Mouse (Mus musculus): ENCODE data around the gene Ptprs. TPM values are rescaled to one million over a fixed set of nuclear protein-coding genes. Genes with fewer than 3 reads are reported as not detected.
A peak's percentile ranks its signal among the peaks of the same experiment; 100 is the strongest.

Gene Ptprs
- total and polyA plus RNA-seq, 3 experiments = 51.6 to 324 (median 80.9) TPM

- Histone ChIP-seq H3K36me3 (ENCODE audit: control insufficient read depth in 1 of 2, insufficient read depth in 2 of 2, low read length in 2 of 2) (peaks cover 1 to 4% of the 10 kb centered on the region in 2 experiments; a peak in 1 of 4 replicates), H3K4me3 (ENCODE audit: control insufficient read depth in 1 of 2, insufficient read depth in 1 of 2, low read depth in 2 of 2, low read length in 2 of 2) (peak overlapping the region; percentile 65 to 93), H3K79me2 (ENCODE audit: control insufficient read depth, insufficient read depth, low read length, poor library complexity) (peaks cover 50% of the 10 kb centered on the region), H3K4me1 (ENCODE audit: control insufficient read depth in 1 of 2, insufficient read depth in 2 of 2, low read length in 2 of 2) (peaks cover 5 to 26% of the 10 kb centered on the region in 2 experiments), H3K27ac (ENCODE audit: control insufficient read depth, low read depth, low read length) (no peak overlapping the region; the same call in 1 of the 2 replicates), H3K9ac (ENCODE audit: control insufficient read depth, low read depth, low read length, poor library complexity, severe bottlenecking) (peak overlapping the region; percentile 88), H3K27me3 (ENCODE audit: control insufficient read depth in 1 of 2, insufficient read depth in 2 of 2, low read length in 2 of 2) (no peaks in the 10 kb centered on the region), H3K9me3 (replicated peaks; ENCODE audit: insufficient read depth, low read length) (no peaks in the 10 kb centered on the region)
- TF ChIP-seq MXI1 (IDR thresholded peaks at IDR 0.05; ENCODE audit: low read depth, low read length) (no peak), SMC3 (IDR thresholded peaks at IDR 0.05; ENCODE audit: low read depth, low read length) (no peak), TCF12 (IDR thresholded peaks at IDR 0.05; ENCODE audit: low read depth, low read length) (no peak), ZNF384 (IDR thresholded peaks at IDR 0.05; ENCODE audit: low read depth, low read length) (no peak), ZKSCAN1 (IDR thresholded peaks at IDR 0.05; ENCODE audit: low read depth, low read length) (no peak), USF2 (IDR thresholded peaks at IDR 0.05; ENCODE audit: borderline replicate concordance in 1 of 2, insufficient read depth in 1 of 2, low read depth in 1 of 2, low read length in 2 of 2) (no peak), POLR2A (IDR thresholded peaks at IDR 0.05; ENCODE audit: control insufficient read depth in 1 of 2, insufficient read depth in 1 of 2, low read depth in 1 of 2, low read length in 2 of 2, poor library complexity in 1 of 2) (no peak), CHD1 (IDR thresholded peaks at IDR 0.05; ENCODE audit: low read depth, low read length) (no peak), MEF2A (IDR thresholded peaks at IDR 0.05; ENCODE audit: extremely low read depth, insufficient replicate concordance, low read depth, low read length, poor library complexity, severe bottlenecking) (no peak), POLR2AphosphoS5 (IDR thresholded peaks at IDR 0.05; ENCODE audit: borderline replicate concordance, low read depth, low read length) (no peak), KAT2A (conservative IDR thresholded peaks at IDR 0.05; ENCODE audit: low read depth, low read length) (no peak), ETS1 (IDR thresholded peaks at IDR 0.05; ENCODE audit: low read depth, low read length) (no peak), E2F4 (IDR thresholded peaks at IDR 0.05; ENCODE audit: borderline replicate concordance, low read depth, low read length) (no peak), MAZ (IDR thresholded peaks at IDR 0.05; ENCODE audit: low read depth, low read length) (no peak), MYC (IDR thresholded peaks at IDR 0.05; ENCODE audit: low read depth, low read length) (no peak), USF1 (IDR thresholded peaks at IDR 0.05; ENCODE audit: low read depth, low read length) (no peak), NRF1 (IDR thresholded peaks at IDR 0.05; ENCODE audit: insufficient read depth, low read depth, low read length, poor library complexity, severe bottlenecking) (no peak), ZC3H11A (IDR thresholded peaks at IDR 0.05; ENCODE audit: low read depth, low read length) (no peak)
- DNase-seq (ENCODE audit: low read depth, low spot score) = peak; percentile 47
Measured at GRCm38 (mm10) chr17:56473611-56473905, 2.7 kb downstream of the Ptprs start.
